Mouse (Mus musculus): ENCODE measurements around the gene Ppfibp1.

Gene Ppfibp1

GRCm38 (mm10) chr6:146959908-146960680 is 71.8 kb downstream of the Ppfibp1 start:
- no peak for DNase-seq (ENCODE audit: low spot score)

- no peak for DNase-seq (ENCODE audit: low spot score)
Observed at GRCm38 (mm10) chr6:146960956-146961355, 72.7 kb downstream of the Ppfibp1 start.

GRCm38 (mm10) chr6:146961832-146962481 is 73.7 kb downstream of the Ppfibp1 start:
- DNase-seq (ENCODE audit: low spot score): no peak

GRCm38 (mm10) chr6:146963396-146964150 is 75.3 kb downstream of the Ppfibp1 start:
- DNase-seq (ENCODE audit: low spot score): no peak

GRCm38 (mm10) chr6:146965139-146965772 is 77.0 kb downstream of the Ppfibp1 start:
- no peak for DNase-seq (ENCODE audit: low spot score)

GRCm38 (mm10) chr6:146966446-146967019 is 78.2 kb downstream of the Ppfibp1 start:
- DNase-seq (ENCODE audit: low spot score): no peak

- no peak for DNase-seq (ENCODE audit: low spot score)
Observed at GRCm38 (mm10) chr6:146967836-146968235, 79.5 kb downstream of the Ppfibp1 start.

GRCm38 (mm10) chr6:146970811-146971210 is 82.5 kb downstream of the Ppfibp1 start:
- DNase-seq (ENCODE audit: low spot score): no peak

GRCm38 (mm10) chr6:146971366-146971765 is 83.1 kb downstream of the Ppfibp1 start:
- DNase-seq (ENCODE audit: low spot score): no peak

GRCm38 (mm10) chr6:146972009-146972408 is 83.7 kb downstream of the Ppfibp1 start:
- no peak for DNase-seq (ENCODE audit: low spot score)

GRCm38 (mm10) chr6:146972740-146973139 is 84.5 kb downstream of the Ppfibp1 start:
- DNase-seq (ENCODE audit: low spot score): no peak

- no peak for DNase-seq (ENCODE audit: low spot score)
Observed at GRCm38 (mm10) chr6:146973406-146973805, 85.1 kb downstream of the Ppfibp1 start.

- no peak for DNase-seq (ENCODE audit: low spot score)
Observed at GRCm38 (mm10) chr6:146973830-146974229, 85.5 kb downstream of the Ppfibp1 start.

- no peak for DNase-seq (ENCODE audit: low spot score)
Observed at GRCm38 (mm10) chr6:146976446-146976845, 88.2 kb downstream of the Ppfibp1 start.

GRCm38 (mm10) chr6:146978691-146979114 is 90.4 kb downstream of the Ppfibp1 start:
- no peak for DNase-seq (ENCODE audit: low spot score)

GRCm38 (mm10) chr6:146979115-146979744 is 90.9 kb downstream of the Ppfibp1 start:
- no peak for DNase-seq (ENCODE audit: low spot score)

- DNase-seq (ENCODE audit: low spot score): no peak
Observed at GRCm38 (mm10) chr6:146979953-146980352, 91.7 kb downstream of the Ppfibp1 start.

GRCm38 (mm10) chr6:146981249-146981835 is 93.1 kb downstream of the Ppfibp1 start:
- DNase-seq (ENCODE audit: low spot score): no peak

GRCm38 (mm10) chr6:146984569-146984968 is 96.3 kb downstream of the Ppfibp1 start:
- no peak for DNase-seq (ENCODE audit: low spot score)

GRCm38 (mm10) chr6:146994236-146994635 is 105.9 kb downstream of the Ppfibp1 start:
- DNase-seq (ENCODE audit: low spot score): no peak

GRCm38 (mm10) chr6:146995391-146995790 is 107.1 kb downstream of the Ppfibp1 start:
- no peak for DNase-seq (ENCODE audit: low spot score)
